Mouse (Mus musculus) layer of hippocampus, postnatal 14 days (tissue): ENCODE results near the gene Rasa2. TPM values are rescaled to one million over a fixed set of nuclear protein-coding genes. Genes with fewer than 3 reads are reported as not detected.
"Not testable (repeated sequence)": the region's sequence is repeated elsewhere in the genome, so short reads cannot be mapped to it uniquely, and the experiment has no call there.

Source experiments
- DNase-seq, 2 experiments: peaks; one replicate each; pipeline ENCODE4 v3.0.0; 2021 to 2022; ENCODE audit warnings: low spot score in 2 of 2, mixed read lengths in 1 of 2
- total RNA-seq, 2 experiments: library from RNA; stranded (reverse); gene quantifications; 2 replicates each; pipeline ENCODE4 v1.2.3; 2021

Gene Rasa2
- total RNA-seq, 2 experiments from 2014 or later = 27.6 to 28.6 TPM

GRCm38 (mm10) chr9:96644002-96644401, 12.6 kb upstream of the Rasa2 start:
- not testable (repeated sequence) for DNase-seq

- DNase-seq = peak; percentile 41 to 75
Observed at GRCm38 (mm10) chr9:96639451-96639850, 8.0 kb upstream of the Rasa2 start.

GRCm38 (mm10) chr9:96638508-96638907, 7.1 kb upstream of the Rasa2 start:
- DNase-seq = no peak

GRCm38 (mm10) chr9:96637157-96637548, 5.7 kb upstream of the Rasa2 start:
- no peak for DNase-seq

GRCm38 (mm10) chr9:96636423-96637156, 5.2 kb upstream of the Rasa2 start:
- no peak for DNase-seq

GRCm38 (mm10) chr9:96635899-96636298, 4.5 kb upstream of the Rasa2 start:
- DNase-seq = no peak

GRCm38 (mm10) chr9:96635176-96635575, 3.8 kb upstream of the Rasa2 start:
- DNase-seq = no peak

- no peak for DNase-seq
Observed at GRCm38 (mm10) chr9:96633771-96634170, 2.4 kb upstream of the Rasa2 start.

- no peak for DNase-seq
Observed at GRCm38 (mm10) chr9:96632756-96633155, 1.3 kb upstream of the Rasa2 start.

- DNase-seq = no peak
Observed at GRCm38 (mm10) chr9:96632073-96632690, 765 bp upstream of the Rasa2 start.

GRCm38 (mm10) chr9:96630571-96631388, 637 bp downstream of the Rasa2 start:
- DNase-seq = peak; percentile 24 to 29

- no peak for DNase-seq
Observed at GRCm38 (mm10) chr9:96629151-96629550, 2.3 kb downstream of the Rasa2 start.

GRCm38 (mm10) chr9:96627557-96628085, 3.8 kb downstream of the Rasa2 start:
- DNase-seq = no peak

GRCm38 (mm10) chr9:96627042-96627441, 4.4 kb downstream of the Rasa2 start:
- no peak for DNase-seq

GRCm38 (mm10) chr9:96618448-96619176, 12.8 kb downstream of the Rasa2 start:
- DNase-seq = no peak

GRCm38 (mm10) chr9:96612297-96612696, 19.1 kb downstream of the Rasa2 start:
- no peak for DNase-seq

- DNase-seq = no peak
Observed at GRCm38 (mm10) chr9:96611693-96612293, 19.6 kb downstream of the Rasa2 start.

GRCm38 (mm10) chr9:96610813-96611212, 20.6 kb downstream of the Rasa2 start:
- no peak for DNase-seq

GRCm38 (mm10) chr9:96603416-96603815, 28.0 kb downstream of the Rasa2 start:
- DNase-seq = no peak

- DNase-seq = no peak
Observed at GRCm38 (mm10) chr9:96597899-96598298, 33.5 kb downstream of the Rasa2 start.
